Mouse (Mus musculus) cerebellum, adult 2 months (tissue): ENCODE data around the gene Gm11437.

Experiments
- CTCF ChIP-seq: fragments of 200-500 bp; IDR thresholded peaks from 2 replicates; pipeline ENCODE4 v1.5.1; 2011; ENCODE audit warnings: low read depth, mild to moderate bottlenecking, control low read depth, low read length, moderate library complexity, borderline replicate concordance; ENCODE audit not compliant: insufficient read depth
- POLR2A ChIP-seq: fragments of 200-500 bp; IDR thresholded peaks from 2 replicates; pipeline ENCODE4 v1.6.1; 2011; ENCODE audit warnings: low read length, control low read depth, borderline replicate concordance; ENCODE audit not compliant: insufficient read depth

DNA sequence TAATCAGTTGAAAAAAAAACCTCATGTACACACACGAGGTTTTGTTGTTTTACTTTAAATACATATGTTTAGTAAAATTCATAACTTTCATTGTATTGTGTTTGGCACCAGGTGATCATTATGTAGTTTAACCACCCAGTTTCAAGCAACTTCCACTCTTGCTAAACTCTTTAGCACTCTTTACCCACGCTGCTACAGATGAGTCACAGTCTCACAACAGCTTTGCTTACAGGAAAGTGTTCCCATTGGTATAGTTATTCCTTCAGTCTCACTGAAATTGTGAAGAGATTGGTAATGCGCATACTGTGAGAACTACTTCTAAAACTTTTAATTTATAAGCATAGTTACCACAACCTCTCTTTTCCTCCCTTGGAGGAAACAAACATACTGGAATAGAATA is 27.5 kb upstream of the Gm11437 start:
- no peak for TF ChIP-seq POLR2A
- TF ChIP-seq CTCF: no peak
